Mouse (Mus musculus) heart, postnatal 14 days (tissue): ENCODE measurements at regions not wholly inside any gene's neighbourhood (a gene's known extent, or its start where the extent isn't known, plus 50 kb on each side); places are given as distances from the start of the nearest gene placed in this dataset.
"Not testable (repeated sequence)": the region's sequence is repeated elsewhere in the genome, so short reads cannot be mapped to it uniquely, and the experiment has no call there.

ENCODE experiments used
- DNase-seq, 2 experiments: peaks; one replicate each; pipeline ENCODE4 v3.0.0; 2021 to 2022
- intact Hi-C: fragments of 180-260 bp; cut with DNase I; formaldehyde crosslinking; loops from one replicate; pipeline ENCODE4 v1.15.1; 2025

DNA sequence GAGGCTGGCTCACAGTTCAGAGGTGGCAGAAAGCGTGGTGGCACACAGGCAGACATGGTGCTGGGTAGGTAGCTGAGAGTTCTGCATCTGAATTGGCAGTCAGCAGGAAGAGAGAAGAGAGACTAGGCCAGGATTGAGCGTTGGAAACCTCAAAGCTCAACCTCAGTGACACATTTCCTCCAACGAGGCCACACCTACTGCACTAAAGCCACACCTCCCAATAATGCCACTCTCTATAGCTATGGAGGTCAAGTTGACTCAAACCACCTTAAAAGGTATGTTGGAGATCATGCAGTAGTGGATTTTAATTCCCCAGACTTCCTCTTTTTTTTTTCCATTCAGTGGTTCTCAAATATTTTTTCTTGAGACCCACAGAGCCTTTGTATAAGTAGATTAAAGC lies 57.1 kb downstream of the Ccdc54 start:
- no peak for DNase-seq
- intact Hi-C loops = no loop called here

DNA sequence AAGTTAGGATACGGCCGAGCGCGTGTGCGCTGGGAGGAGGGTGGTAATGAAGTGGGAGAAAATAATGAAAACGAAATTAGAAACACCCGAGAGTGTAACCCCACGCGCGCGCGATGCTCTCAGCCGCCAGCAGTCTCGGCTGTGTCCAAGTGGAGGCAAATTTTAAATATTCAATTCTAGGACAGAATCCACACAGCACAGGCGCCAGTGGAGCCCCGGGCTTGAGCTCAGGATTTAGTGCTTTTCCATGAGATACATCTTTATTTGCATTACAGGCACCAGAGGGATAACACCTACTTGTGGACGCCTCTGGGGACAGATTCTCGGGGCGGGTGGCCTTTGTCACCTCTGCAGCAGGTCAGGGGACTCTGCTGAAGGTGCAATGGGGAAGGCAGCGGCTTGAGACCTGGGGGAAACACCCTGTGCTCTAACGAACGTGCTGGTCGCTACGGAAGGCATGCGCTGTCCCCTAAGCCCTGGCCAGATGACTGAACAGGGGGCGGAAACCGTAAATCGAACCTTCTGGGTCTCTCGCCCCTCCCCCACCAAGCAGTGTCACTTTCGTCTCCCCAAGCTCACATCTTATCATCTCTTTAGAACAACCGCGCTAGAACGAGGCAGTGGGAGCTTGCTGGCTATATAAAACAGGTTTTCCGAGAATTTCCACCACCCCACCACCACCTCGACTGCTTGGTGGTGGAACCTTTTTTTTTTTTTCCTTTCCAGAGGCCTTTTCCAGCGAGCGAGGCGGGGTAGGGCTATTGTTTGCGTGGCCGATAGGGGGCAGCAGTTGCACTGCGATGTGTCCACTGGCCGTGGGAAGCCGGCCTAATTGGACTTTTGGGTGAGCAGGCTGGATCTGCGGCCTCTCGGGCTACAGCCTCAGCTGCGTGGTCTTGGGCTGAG lies 61.2 kb downstream of the Ccdc54 start:
- peak; percentile 91 to 94 for DNase-seq
- intact Hi-C loops = loop anchor here (2.0 to 5.0 kb wide), 4 partner anchors 99 to 277 kb away; no protein-coding TSS in a partner anchor

DNA sequence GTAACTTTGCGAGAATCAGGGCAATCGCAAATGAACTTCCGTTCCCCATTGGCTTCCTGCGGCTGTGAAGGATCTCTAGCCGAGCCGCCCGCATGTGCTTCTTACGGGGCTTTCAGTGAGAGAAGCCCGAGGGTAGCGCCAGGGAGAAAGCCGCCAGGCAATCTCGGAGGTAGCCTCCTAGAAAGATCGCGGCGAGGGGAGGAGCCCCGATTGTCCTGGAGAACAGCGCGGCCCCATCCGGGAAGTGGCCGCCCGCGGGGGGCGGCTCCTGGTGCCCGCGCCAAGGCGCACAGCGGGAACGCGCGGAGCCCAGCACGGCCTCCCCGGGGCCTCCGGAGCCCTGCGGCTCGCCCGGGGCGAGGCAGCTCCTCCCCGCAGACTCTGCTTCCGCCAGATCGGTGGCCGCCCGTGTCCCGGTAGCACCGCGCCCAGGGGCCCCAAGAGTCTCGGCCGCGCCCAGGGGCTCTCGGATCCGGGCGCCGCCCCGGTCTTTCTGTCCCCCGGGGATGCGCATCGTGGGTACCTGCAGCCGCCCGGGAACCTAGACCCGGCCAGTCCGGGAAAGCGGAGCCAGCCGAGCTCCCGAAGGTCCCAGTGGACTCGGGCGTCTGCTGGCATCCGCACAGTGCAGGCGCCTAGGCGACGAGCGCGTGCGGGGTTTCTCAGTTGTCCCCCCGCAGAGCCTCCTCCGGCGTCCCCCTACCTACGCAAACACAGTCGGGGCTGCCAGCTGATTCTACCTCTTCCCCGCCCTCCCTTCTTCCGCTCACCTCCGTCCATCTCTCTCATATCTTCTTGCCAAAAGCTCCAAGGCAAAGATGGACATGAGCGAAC lies 62.1 kb downstream of the Ccdc54 start:
- intact Hi-C loops = loop anchor here (2.0 to 5.0 kb wide), 3 partner anchors 98 to 277 kb away; no protein-coding TSS in a partner anchor
- DNase-seq = peak; percentile 80 to 87

DNA sequence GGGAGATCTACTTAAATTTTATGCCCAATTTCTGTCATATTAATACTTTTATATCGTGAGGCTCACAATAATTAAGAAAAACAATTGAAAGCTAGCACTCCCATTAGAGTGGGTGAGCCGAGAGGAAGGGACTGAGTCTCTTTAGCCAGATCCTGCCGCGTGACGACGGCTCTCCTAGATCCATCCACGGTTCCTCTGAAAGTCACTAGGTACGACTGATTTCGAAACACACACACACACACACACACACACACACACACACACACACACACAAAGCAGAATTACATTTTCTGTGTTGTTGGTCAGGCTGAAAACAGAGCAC lies 62.6 kb downstream of the Ccdc54 start:
- no peak for DNase-seq
- intact Hi-C loops = loop anchor here (2.0 to 5.0 kb wide), 3 partner anchors 98 to 276 kb away; no protein-coding TSS in a partner anchor

DNA sequence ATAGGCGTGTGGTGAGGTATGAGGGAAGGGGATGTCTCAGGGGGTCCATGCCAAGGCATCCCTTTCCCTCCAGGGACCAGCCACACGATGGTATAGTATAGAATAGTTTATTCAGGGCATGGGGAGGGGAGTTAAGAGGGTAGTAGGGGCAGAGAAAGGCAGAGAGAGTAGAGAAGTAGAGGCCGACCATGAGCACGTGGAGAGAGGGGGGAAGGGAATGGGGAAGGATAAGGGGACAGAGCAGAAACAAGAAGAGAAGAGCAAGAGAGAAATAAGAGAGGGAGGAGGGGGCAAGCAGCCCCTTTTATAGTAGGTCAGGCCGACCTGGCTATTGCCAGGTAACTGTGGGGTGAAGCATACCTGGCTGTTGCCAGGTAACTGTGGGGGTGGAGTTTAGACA lies 64.0 kb downstream of the Ccdc54 start:
- DNase-seq = not testable (repeated sequence)
- intact Hi-C loops = loop anchor here (5.0 kb wide), 2 partner anchors 145 to 275 kb away; no protein-coding TSS in a partner anchor

DNA sequence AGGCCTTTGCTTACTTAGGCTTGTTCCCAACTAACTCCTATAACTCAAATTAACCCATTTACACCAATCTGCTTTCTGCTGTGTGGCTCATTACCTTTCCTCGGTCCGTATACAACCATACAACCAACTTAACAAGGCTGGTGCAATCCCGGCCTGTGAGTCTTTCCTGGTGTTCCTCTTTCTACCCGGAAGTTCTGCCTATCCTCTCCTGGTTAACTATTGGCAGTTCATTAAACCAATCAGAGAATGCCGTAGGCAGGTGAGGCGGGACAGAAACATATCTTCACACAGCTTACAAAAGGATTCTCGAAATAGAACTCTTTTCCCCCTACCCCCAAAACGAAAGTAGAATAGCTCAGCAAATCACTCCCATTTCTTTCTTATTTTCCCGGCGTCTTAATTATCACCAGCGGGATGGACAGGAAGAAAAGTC lies 65.0 kb downstream of the Ccdc54 start:
- DNase-seq = no peak
- intact Hi-C loops = loop anchor here (5.0 kb wide), 2 partner anchors 144 to 274 kb away; no protein-coding TSS in a partner anchor

DNA sequence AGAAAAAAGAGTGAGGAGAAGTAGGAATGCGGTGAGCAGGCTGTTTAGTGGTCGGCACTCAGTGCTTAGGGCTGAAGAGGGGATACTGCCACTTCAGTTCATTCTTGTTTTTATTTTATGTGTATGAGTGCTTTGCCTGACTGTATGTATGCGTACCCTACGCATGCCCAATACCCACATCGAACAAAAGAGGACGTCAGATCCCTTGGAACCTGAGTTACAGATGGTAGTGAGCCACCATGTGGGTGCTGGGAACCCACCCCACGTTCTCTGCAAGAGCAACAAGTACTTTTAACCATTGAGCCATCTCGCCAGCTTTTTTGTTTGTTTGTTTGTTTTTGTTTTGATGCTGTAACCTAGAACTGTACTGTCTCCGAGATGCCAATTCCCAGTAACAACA lies 65.5 kb downstream of the Ccdc54 start:
- intact Hi-C loops = loop anchor here (5.0 kb wide), 2 partner anchors 143 to 273 kb away; no protein-coding TSS in a partner anchor
- DNase-seq = no peak

DNA sequence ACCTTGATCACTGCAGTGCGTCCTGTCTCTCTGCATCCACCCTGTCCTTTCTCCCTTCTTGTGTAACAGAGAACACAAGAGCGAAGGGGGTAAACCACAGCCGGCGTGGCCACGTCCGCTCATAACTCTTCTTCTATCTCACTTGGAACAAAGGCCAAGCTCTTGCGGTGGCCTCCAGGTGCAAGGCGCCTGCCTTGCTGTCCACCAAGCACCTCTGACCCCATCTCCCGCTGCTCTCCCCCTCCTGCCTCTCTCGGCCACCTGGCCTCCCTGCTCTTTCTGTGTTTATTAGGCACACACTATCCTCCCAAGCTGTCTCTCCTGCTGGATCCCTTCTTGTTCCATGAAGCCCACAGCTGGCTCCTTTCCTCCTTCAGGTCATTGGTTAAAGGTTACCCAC lies 71.3 kb downstream of the Ccdc54 start:
- no peak for DNase-seq
- intact Hi-C loops = no loop called here

DNA sequence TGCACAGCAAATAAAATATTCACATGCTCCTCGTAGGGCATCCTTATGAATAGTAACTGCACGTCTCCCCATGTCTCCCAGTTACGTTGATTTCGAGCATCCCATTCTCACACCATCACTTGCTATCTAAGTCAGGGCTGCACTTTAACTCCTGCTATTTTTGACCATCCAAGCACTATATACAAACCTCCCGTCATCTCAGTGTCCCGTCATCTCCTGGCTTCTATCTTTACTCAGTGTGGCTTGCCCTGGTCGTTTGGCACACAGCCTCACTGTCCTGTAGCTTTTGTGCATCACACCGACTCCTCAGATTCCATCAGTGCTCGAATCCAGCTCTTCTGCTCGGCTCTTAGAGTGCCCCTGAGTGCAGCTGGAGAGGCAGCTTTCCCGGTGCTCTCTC lies 74.4 kb downstream of the Ccdc54 start:
- intact Hi-C loops = no loop called here

DNA sequence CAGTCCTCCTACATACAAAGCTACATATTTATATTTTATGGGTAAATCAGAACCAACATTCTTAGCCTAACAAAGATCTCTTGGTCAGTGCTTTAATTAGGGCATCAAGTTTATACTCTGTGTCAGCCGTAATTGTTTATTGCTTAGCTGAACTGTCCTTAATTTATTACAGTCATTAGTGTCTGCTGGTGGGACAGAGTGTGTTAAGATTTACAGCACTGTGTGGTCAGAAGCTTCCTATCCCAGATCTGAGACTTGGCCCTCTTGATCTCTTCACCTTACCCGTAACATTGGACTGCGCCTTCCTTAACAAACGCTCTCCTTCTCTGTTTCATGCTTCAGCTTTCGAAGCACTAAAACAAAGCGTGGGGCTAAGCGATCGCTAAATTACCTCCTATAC lies 75.9 kb downstream of the Ccdc54 start:
- DNase-seq = no peak
- intact Hi-C loops = no loop called here

More for the DNA sequence above, 74.4 kb downstream of the Ccdc54 start:
- no peak for DNase-seq

DNA sequence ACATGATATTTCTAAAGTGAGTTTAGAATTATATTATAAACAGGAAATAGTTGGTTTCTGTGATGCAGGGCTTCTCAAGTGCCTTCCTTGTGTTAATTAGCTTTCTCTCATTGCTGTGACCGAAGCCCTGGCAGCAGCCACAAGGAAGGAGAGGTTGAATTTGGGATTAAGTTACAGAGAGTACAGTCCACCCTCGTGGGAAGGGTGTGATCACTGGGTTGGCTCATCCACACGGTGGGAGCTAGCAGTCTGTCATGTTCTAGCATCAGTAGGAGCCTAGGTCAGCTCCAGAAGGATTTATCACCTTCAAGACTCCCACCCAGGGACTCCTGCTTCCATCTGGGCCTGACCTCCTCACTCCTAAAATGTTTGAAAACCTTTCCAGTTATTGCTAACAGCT lies 78.9 kb downstream of the Ccdc54 start:
- DNase-seq = no peak
- intact Hi-C loops = no loop called here

DNA sequence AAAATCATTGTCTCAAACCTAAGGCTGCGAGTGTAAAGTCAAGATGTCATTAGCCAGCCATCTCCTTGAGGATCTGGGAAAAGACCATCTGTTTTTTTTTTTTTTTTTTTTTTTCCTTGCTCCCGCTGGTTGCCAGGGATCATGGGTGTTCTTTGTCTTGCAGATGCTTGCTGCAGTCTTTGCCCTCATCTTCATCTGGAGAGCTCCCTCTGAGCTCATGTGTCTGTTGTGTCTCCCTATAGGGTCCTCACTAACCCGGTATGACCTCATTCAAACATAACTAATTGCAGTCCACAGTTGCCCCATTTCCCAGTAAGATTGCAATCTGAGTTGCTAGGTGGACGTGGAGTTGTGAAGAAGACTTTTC lies 77.3 kb upstream of the Bbx start:
- intact Hi-C loops = no loop called here

DNA sequence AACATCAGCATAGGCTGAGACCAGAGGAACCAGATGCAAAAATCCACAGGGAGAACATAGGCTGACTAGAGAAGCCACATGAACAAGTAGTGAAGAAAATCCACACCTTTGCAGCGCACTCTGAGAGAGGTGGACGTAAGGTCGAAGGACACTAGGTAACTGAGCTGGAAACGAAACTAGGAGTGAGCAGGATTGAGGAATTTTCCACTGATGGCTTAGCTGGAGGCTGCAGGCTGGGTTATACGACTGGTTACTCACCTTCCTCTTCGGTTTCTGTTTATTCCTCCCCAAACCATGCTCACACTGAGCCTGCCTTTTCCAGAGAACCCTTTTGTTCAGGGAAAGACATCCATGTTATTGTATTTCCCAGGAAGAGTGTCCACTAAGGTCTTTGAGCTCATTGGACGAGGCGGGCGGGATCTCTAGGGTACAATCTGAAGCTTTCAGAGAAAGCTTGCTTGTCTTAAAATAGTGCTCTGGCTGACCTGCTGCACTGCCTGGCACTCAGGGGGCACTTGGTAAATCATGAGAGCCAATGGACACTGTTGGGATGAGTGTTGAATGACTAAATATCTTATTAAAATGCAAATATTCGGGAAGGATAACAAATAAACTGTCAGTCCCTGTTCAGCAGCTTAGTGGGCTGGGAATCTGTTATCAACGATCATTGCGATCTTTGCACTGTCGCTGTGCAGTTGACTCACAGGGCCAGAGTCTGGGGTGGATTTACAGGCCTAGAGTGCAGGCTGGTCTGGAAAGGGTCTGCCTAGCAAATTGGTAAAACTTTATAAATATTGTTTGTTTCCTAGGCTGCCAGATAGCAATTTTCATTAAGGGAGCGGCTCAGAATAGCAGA lies 76.7 kb upstream of the Bbx start:
- intact Hi-C loops = no loop called here
- DNase-seq = no peak

More for the DNA sequence above, 77.3 kb upstream of the Bbx start:
- DNase-seq = no peak

DNA sequence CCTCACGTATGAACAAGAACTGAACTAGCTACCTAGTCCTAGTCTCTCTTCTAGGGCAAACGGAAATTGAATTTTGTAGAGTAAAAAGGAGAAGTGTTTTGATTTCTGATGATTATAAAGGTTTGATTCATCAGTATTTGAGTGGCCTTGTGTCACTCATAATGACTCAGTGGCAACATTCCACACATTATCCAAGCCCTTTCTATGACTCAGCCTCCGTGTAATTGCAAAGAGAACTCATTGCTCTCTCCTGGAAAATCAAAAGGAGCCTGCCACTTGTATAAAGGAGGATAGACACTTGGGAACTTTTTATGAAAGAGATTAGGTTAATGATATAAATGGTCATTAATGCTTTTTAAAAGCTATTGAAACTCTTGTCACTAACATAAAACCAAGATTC lies 72.4 kb upstream of the Bbx start:
- intact Hi-C loops = no loop called here
- no peak for DNase-seq

DNA sequence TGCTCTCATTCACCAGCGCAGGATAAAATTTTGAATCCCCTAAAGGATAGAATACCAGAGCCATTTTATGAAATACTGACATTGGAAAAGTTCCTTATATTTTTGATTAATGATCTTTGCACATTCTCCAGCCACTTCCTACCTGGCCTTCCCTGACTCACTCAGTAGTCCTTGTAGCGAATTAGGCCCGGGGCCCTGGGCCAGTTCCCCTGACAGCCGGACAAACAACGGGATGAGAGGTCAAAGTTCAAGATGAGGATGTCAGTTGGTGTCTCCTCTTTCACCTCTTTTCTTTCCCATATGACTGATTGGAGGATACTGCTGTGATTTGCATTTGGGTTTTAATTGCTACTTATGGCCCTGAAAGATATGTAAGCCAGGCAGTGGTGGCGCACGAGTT lies 66.7 kb upstream of the Bbx start:
- DNase-seq = no peak
- intact Hi-C loops = no loop called here

DNA sequence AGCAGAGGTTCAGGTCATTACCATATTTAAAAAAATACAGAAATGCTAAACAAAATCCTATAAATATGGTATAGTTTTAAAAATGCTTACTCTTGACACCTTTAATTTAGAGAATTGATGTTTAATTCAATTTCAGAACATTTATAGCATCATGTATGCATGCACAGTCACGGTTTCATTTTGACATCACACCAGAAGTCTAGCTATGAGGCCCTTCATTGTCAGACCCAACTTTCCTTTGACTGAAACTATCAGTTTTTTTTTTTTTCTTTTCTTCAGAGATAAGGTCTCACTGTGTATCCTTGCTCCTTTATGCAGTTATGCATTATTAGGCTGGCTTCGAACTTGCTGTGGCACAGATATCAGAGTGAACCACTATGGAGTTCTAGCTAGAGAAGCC lies 61.5 kb upstream of the Bbx start:
- intact Hi-C loops = no loop called here
- no peak for DNase-seq

DNA sequence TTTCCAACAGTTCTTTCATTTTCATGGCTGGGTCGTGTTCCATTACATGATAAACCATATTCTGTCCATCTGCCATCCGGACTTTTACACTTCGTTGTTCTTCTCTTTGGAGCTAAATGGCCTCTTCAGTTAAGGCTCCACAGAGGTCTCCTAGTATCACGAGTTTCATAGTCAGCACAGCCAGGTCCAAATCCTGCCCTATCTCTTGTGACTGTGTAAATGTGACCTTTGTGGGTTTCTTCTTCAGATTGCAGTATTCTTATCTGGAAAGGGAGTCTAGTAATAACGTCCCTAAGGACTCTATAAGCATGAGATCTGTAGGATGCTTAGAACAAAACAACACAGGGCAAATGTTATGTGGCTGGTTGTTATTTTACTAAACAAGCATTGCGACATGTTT lies 57.1 kb upstream of the Bbx start:
- DNase-seq = no peak
- intact Hi-C loops = no loop called here

DNA sequence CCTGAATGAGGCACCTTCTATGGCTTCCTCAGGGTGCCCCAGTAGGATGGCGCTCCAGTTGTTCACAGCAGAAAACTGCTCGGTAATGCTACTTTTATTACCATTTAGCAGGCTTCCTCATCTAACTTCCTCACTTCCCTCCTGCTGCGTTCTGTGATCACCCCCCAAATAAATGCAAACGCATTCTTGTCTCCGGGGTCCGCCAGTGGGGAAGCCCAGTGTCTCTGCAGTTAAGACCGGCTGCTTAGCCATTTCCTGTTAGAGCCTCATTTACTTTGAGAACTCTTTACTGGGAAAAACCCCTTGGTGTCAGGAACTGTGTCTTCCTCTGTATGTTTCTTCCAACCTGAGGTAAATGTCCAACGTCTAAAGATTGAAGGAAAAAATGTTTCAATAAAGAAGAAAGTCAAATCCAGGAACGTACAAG lies 50.2 kb upstream of the Bbx start:
- intact Hi-C loops = no loop called here
- DNase-seq = peak in 1 of 2 experiments; percentile 0
